Mouse (Mus musculus) Muller cell, postnatal 12 days (primary cell): ENCODE data around the gene Man1a2.

ENCODE experiments used
- DNase-seq: peaks from one replicate; pipeline ENCODE4 v3.0.0-alpha.2; 2015; ENCODE audit errors: inconsistent ontology term

Man1a2 gene

GRCm38 (mm10) chr3:100685763-100686370, 564 bp upstream of the Man1a2 start:
- peak; percentile 84 for DNase-seq

- DNase-seq = peak; percentile 42
Measured at GRCm38 (mm10) chr3:100684234-100684975, 898 bp downstream of the Man1a2 start.

- DNase-seq = no peak
Measured at GRCm38 (mm10) chr3:100682841-100683240, 2.5 kb downstream of the Man1a2 start.

- no peak for DNase-seq
Measured at GRCm38 (mm10) chr3:100682281-100682680, 3.0 kb downstream of the Man1a2 start.

- no peak for DNase-seq
Measured at GRCm38 (mm10) chr3:100681448-100682092, 3.7 kb downstream of the Man1a2 start.

GRCm38 (mm10) chr3:100680226-100680625, 5.1 kb downstream of the Man1a2 start:
- no peak for DNase-seq

GRCm38 (mm10) chr3:100678951-100679570, 6.2 kb downstream of the Man1a2 start:
- DNase-seq = peak; percentile 80

GRCm38 (mm10) chr3:100675146-100675545, 10.2 kb downstream of the Man1a2 start:
- no peak for DNase-seq

GRCm38 (mm10) chr3:100670412-100670811, 14.9 kb downstream of the Man1a2 start:
- DNase-seq = no peak

- DNase-seq = no peak
Measured at GRCm38 (mm10) chr3:100653291-100653690, 32.0 kb downstream of the Man1a2 start.

- DNase-seq = no peak
Measured at GRCm38 (mm10) chr3:100641581-100641980, 43.7 kb downstream of the Man1a2 start.

- peak; percentile 22 for DNase-seq
Measured at GRCm38 (mm10) chr3:100636255-100636654, 49.0 kb downstream of the Man1a2 start.

- no peak for DNase-seq
Measured at GRCm38 (mm10) chr3:100634821-100635220, 50.5 kb downstream of the Man1a2 start.

- no peak for DNase-seq
Measured at GRCm38 (mm10) chr3:100618511-100618910, 66.8 kb downstream of the Man1a2 start.

GRCm38 (mm10) chr3:100610916-100611315, 74.4 kb downstream of the Man1a2 start:
- DNase-seq = no peak

GRCm38 (mm10) chr3:100604539-100604938, 80.8 kb downstream of the Man1a2 start:
- no peak for DNase-seq

GRCm38 (mm10) chr3:100599265-100599820, 86.0 kb downstream of the Man1a2 start:
- DNase-seq = no peak

- no peak for DNase-seq
Measured at GRCm38 (mm10) chr3:100591053-100591452, 94.2 kb downstream of the Man1a2 start.

GRCm38 (mm10) chr3:100582721-100583355, 102.5 kb downstream of the Man1a2 start:
- DNase-seq = no peak

- DNase-seq = no peak
Measured at GRCm38 (mm10) chr3:100572571-100573183, 112.6 kb downstream of the Man1a2 start.
